Mouse (Mus musculus): ENCODE results near the gene Hnrnpll. TPM values are rescaled to one million over a fixed set of nuclear protein-coding genes. Genes with fewer than 3 reads are reported as not detected.
A peak's percentile ranks its signal among the peaks of the same experiment; 100 is the strongest.
"Not testable (repeated sequence)": the region's sequence is repeated elsewhere in the genome, so short reads cannot be mapped to it uniquely, and the experiment has no call there.

Hnrnpll gene
- polyA plus RNA-seq, 1 experiment, result 62.8 TPM

DNA sequence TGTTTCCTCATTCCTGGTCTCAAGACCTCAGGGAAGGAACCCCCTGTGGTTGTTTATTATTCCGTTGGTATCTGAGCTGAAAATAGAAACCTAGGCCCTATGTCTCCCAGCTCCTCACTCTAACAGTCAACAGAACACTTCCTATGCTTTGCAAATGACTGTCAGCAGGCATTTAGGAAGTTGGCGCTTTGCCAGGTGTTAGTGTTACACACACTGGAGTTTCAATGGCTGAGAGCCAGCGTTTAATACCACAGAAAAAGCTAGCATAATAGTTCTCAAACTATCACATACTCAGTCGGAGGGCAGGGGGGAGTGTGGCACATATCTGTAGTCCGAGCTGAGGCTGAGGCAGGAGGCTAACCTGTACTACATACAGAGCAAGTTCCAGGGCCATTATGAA, 53.3 kb downstream of the Hnrnpll start:
- Histone ChIP-seq H3K4me3 (ENCODE audit: insufficient read depth, low read length) (no peak overlapping the region), H3K27ac (ENCODE audit: insufficient read depth, low read length) (no peak overlapping the region), H3K4me1 (ENCODE audit: control insufficient read depth, insufficient read depth, low read length) (peaks cover 2% of the 10 kb centered on the region; the same call in 1 of the 2 replicates)
- TF ChIP-seq POLR2A (IDR thresholded peaks at IDR 0.05; ENCODE audit: low read depth, low read length) (no peak), CTCF (IDR thresholded peaks at IDR 0.05; ENCODE audit: borderline replicate concordance, insufficient read depth, low read length) (no peak)

DNA sequence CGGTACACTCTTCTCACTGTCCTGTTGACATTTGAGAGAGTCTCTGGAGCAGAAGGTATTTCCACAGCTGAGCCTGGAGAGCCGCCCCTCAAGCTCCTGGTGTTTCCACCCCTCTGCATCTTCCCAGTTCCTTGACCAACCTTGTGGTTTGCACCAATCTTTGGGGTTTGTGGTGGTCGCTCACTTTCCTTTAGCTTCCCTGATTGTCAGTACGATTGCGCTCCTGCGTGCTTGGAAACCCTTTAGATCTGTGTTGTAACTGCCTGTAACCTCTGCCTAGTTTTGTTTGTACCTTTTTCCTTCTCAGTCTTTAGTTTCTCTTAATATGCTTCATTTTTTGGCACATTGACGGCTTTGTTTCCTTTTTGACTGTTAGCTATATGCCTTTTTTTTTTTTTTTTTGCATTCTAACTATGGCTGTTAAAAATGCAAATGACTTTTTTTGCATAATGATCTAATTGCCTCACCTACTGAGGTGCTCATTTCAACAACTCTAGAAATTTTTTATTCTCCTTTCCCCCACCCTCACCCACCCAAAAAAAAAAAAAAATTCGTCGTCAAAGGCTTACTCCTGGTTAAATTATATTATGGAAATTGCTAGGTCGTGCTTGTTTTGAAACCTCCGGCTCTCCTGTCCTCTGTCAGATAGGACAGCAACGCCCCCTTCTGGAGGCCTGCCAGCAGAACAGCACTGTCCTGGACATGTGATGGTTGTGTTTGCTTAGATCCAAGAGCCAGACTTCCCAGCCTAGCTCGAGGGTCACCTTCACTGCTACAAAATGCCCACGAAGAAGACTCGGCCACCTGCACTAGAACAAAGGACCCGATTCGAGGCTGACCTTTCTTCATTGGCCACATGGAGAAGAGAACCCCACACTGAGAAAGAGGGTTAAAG, 57.5 kb downstream of the Hnrnpll start:
- no peak overlapping the region for H3K27ac ChIP-seq (ENCODE audit: insufficient read depth, low read length)
- peak; percentile 40; the same call in 1 of the 2 replicates for TF ChIP-seq CTCF (IDR thresholded peaks at IDR 0.05; ENCODE audit: borderline replicate concordance, insufficient read depth, low read length)
- no peak for TF ChIP-seq POLR2A (IDR thresholded peaks at IDR 0.05; ENCODE audit: low read depth, low read length)
- no peak overlapping the region for H3K4me3 ChIP-seq (ENCODE audit: insufficient read depth, low read length)
- peaks cover 2% of the 10 kb centered on the region; the same call in 1 of the 2 replicates for H3K4me1 ChIP-seq (ENCODE audit: control insufficient read depth, insufficient read depth, low read length)

DNA sequence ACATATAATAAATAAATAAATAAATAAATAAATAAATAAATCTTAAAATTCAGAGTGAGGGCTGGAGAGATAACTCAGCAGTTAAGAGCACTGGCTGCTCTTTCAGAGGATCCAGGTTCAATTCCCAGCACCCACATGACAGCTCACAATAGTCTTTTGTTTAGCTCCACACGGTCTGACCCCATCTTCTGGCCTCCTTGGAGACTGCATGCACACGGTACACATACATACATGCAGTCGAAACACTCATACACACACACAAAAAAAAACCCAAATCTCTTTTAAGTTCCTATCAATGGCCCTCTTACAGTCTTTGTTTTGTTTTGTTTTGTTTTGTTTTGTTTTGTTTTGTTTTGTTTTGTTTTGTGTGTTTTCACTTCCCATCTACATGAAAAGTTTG, 58.3 kb downstream of the Hnrnpll start:
- H3K4me3 ChIP-seq (ENCODE audit: insufficient read depth, low read length); H3K27ac ChIP-seq (ENCODE audit: insufficient read depth, low read length); H3K4me1 ChIP-seq (ENCODE audit: control insufficient read depth, insufficient read depth, low read length): not testable (repeated sequence)

DNA sequence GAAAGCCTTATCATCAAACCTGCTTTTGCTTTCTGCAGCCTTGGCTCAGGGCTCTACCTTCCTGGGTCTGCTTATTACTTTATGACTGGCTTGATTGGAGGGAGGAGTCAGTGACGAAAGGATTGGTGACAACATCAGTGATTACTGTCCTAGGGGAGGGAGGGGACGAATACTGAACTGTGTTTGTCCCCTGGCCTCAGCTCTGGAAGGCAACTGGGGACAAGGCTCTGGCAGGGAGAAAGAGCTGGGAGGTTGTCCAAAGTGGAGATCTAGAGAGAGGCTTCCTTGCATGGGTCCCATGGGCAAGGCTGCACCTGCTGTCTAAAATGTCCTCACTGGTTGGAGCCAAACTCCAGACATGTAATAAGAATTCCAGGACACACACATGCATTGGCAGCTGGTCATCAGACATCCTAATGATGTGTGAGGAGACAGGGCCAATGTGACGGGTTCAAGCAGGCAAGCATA, 59.7 kb downstream of the Hnrnpll start:
- no peaks in the 10 kb centered on the region for H3K4me1 ChIP-seq (ENCODE audit: control insufficient read depth, insufficient read depth, low read length)
- H3K27ac ChIP-seq (ENCODE audit: insufficient read depth, low read length), result no peak overlapping the region
- TF ChIP-seq POLR2A (IDR thresholded peaks at IDR 0.05; ENCODE audit: low read depth, low read length), result no peak
- TF ChIP-seq CTCF (IDR thresholded peaks at IDR 0.05; ENCODE audit: borderline replicate concordance, insufficient read depth, low read length), result no peak
- H3K4me3 ChIP-seq (ENCODE audit: insufficient read depth, low read length), result no peak overlapping the region

DNA sequence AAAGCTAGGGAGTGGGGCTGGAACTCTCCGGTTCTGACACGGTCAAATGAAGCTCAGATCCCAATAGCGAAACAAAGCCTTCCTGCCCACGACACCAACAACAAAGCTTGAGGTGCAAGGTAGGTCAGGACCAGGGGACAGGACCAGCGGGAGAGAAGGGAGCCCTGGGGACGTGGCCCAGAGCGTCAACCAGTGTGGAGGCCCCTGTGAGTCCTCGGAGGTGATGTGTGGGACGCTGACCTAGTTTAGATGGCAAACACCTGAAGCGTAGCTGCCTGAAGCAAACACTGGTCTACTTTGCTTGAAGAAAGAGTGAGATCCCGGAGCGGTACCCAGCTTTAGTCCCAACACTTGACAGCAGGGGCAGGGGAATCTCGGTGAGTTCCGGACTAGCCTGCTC, 62.5 kb downstream of the Hnrnpll start:
- Histone ChIP-seq H3K4me3 (ENCODE audit: insufficient read depth, low read length) (no peak overlapping the region), H3K4me1 (ENCODE audit: control insufficient read depth, insufficient read depth, low read length) (no peaks in the 10 kb centered on the region), H3K27ac (ENCODE audit: insufficient read depth, low read length) (no peak overlapping the region)
- TF ChIP-seq CTCF (IDR thresholded peaks at IDR 0.05; ENCODE audit: borderline replicate concordance, insufficient read depth, low read length) (no peak), POLR2A (IDR thresholded peaks at IDR 0.05; ENCODE audit: low read depth, low read length) (no peak)

DNA sequence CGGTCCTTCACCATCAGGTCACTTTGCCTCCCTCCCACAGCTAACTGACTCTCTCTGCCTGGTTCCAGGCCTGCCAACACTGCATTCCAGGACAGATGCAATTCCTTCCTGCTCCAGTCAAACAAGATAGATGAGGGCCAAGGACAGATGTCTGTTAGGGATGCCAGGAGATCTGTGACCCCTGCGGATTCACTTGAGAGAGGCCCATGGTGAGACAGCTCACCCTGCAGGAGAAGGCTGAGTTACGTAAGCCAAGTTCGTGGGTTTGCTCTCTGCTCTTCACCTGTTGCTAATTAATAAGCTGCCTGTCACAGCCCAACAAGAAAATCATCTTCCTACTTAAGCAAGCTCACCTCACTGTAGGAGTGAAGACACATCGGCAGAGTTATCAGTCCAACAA, 63.1 kb downstream of the Hnrnpll start:
- H3K4me3 ChIP-seq (ENCODE audit: insufficient read depth, low read length), result no peak overlapping the region
- TF ChIP-seq POLR2A (IDR thresholded peaks at IDR 0.05; ENCODE audit: low read depth, low read length), result no peak
- no peak for TF ChIP-seq CTCF (IDR thresholded peaks at IDR 0.05; ENCODE audit: borderline replicate concordance, insufficient read depth, low read length)
- H3K27ac ChIP-seq (ENCODE audit: insufficient read depth, low read length), result no peak overlapping the region
- H3K4me1 ChIP-seq (ENCODE audit: control insufficient read depth, insufficient read depth, low read length), result no peaks in the 10 kb centered on the region

DNA sequence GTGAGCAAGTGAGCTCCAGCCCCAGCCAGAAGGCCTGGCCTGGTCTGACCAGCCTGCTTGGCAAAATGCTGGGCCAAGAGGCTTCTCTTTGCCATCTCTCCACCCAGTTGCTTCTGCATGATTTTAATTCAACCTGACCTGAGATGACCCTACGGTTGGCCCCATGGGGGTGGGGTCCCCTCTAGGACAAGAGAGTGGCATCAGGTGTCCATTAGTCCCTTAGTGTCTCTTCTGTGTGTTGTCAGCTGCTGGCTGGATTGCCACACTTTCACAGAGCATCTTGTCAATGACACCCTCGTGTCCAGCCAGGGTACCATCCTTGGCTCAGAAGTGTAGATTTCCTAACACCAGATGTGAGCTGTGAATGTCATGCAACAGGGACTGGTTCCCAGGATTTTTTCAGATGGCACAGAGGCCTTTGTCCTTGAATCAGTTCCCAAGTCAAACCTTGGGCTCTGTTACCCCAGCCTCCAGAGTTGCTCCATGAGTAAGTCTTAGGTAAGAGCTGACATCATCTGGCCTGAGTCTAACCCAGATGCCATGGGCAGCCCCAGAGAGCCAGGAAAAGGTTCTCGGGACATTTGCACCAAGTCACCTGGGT, 66.9 kb downstream of the Hnrnpll start:
- Histone ChIP-seq H3K4me1 (ENCODE audit: control insufficient read depth, insufficient read depth, low read length) (no peaks in the 10 kb centered on the region), H3K4me3 (ENCODE audit: insufficient read depth, low read length) (no peak overlapping the region), H3K27ac (ENCODE audit: insufficient read depth, low read length) (no peak overlapping the region)
- no peak for TF ChIP-seq CTCF (IDR thresholded peaks at IDR 0.05; ENCODE audit: borderline replicate concordance, insufficient read depth, low read length)
- no peak for TF ChIP-seq POLR2A (IDR thresholded peaks at IDR 0.05; ENCODE audit: low read depth, low read length)

DNA sequence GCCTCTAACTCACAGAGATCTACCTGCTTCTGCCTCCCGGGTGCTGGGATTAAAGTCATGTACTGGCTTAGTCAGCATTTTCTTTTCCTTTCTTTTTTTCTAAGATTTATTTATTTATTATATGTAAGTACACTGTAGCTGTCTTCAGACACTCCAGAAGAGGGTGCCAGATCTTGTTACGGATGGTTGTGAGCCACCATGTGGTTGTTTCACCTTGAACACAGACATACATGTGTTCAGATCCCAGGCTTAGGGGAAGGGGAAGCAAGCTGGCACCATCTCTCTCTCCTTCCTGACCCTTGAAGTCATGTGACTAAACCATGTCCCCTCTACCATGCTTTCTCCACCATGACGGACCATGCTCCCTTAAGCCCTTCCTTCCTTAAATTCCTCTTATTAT, 70.0 kb downstream of the Hnrnpll start:
- no peak for TF ChIP-seq CTCF (IDR thresholded peaks at IDR 0.05; ENCODE audit: borderline replicate concordance, insufficient read depth, low read length)
- TF ChIP-seq POLR2A (IDR thresholded peaks at IDR 0.05; ENCODE audit: low read depth, low read length), result no peak
- Histone ChIP-seq H3K4me3 (ENCODE audit: insufficient read depth, low read length) (no peak overlapping the region), H3K27ac (ENCODE audit: insufficient read depth, low read length) (no peak overlapping the region), H3K4me1 (ENCODE audit: control insufficient read depth, insufficient read depth, low read length) (no peaks in the 10 kb centered on the region)

DNA sequence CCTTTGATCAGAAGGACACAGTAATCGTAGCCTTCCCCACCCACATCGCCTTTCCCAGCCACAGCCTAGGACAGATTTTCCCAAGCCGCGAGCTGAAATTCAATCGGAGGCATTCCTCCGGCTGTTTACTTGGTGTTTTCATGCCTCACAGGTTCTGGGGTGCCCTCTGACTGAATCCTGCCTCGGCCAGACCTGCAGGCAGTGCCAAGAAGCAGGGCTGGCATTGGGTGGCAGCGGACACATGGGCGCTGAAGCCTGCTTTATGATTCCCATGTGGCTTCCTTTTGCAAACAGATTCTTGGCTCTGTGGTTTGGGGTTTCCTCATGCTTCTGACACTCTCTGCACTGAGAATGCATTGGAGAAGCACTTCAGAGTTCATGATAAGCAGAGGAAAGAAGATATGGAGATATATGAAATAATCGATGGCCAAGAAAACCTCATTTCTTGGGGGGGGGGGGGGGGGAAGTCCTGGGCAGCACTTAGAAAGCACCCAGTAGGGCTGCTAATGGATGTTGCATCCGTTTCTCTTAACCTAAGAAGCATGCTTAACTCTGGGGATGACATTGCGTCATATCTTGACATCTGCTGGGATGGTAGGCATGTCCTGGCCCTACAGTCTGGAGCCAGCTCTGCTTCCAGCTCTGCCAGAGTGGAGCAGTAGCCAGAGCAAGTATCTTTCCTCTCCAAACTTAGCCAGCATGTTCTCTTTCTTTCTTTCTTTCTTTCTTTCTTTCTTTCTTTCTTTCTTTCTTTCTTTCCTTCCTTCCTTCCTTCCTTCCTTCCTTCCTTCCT, 70.8 kb downstream of the Hnrnpll start:
- Histone ChIP-seq H3K4me3 (ENCODE audit: insufficient read depth, low read length) (no peak overlapping the region), H3K27ac (ENCODE audit: insufficient read depth, low read length) (no peak overlapping the region), H3K4me1 (ENCODE audit: control insufficient read depth, insufficient read depth, low read length) (no peaks in the 10 kb centered on the region)
- TF ChIP-seq POLR2A (IDR thresholded peaks at IDR 0.05; ENCODE audit: low read depth, low read length), result no peak

DNA sequence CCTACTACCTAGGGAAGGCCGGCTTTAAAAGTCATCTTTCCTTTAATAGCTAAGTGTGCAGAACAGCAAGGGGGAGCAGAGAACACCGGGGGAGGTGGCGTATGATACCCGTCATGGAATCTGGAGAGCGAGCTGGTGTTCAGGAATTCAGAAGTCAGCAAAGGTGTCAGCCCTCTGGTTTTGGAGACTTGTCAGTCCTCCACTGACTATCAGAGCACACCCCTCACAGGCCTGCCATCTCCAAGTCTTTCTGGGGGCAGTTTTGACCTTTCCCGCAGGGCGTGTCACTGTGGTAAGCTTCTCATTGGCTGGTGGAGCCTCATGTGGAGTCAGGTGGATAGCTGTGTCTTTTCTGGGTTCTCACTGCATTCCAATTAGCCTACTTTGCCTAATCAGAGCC, 72.0 kb downstream of the Hnrnpll start:
- TF ChIP-seq CTCF (IDR thresholded peaks at IDR 0.05; ENCODE audit: borderline replicate concordance, insufficient read depth, low read length), result no peak
- no peak for TF ChIP-seq POLR2A (IDR thresholded peaks at IDR 0.05; ENCODE audit: low read depth, low read length)
- Histone ChIP-seq H3K27ac (ENCODE audit: insufficient read depth, low read length) (no peak overlapping the region), H3K4me3 (ENCODE audit: insufficient read depth, low read length) (no peak overlapping the region), H3K4me1 (ENCODE audit: control insufficient read depth, insufficient read depth, low read length) (no peaks in the 10 kb centered on the region)
